Mouse (Mus musculus): ENCODE data around the gene Olfr1336.

DNA sequence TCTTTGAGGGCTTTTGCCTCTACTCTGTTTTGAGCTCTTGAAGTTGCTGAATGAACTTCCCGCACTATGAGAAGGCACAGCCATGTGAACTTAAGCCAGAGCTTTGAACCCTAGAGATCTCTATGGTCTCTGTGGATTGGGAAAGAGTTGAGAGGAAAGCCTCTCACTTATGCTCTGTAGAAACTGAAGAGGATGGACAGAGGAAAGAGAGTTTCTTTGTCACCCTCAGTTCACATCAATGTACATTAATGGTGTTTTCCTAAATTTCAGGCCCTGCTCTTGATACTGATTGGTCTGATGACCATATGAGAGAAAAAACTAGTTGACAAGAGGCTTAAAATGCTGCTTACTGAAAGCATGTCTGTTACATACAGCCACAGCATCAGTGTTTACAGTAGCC, 52.7 kb downstream of the Olfr1336 start, which contains the start of gene Olfr1348:
- no peak for TF ChIP-seq CTCF (IDR thresholded peaks at IDR 0.05; ENCODE audit: insufficient read depth, low read depth, low read length)
- TF ChIP-seq POLR2A (IDR thresholded peaks at IDR 0.05; ENCODE audit: insufficient read depth, low read depth, low read length), result no peak

Data from olfactory bulb, adult 2 months (tissue).